Mouse (Mus musculus) liver, embryonic 15.5 days (tissue): ENCODE data around the gene Fbxw8. TPM values are rescaled to one million over a fixed set of nuclear protein-coding genes. Genes with fewer than 3 reads are reported as not detected.

Source experiments
- ATAC-seq: fragments of 200-750 bp; cut with Nextera tagmentation; 2 replicates; pipeline ENCODE4 v1.8.0; 2017; ENCODE audit warnings: moderate number of reproducible peaks, mild to moderate bottlenecking, moderate library complexity; ENCODE audit not compliant: insufficient read depth
- H3K27ac ChIP-seq: fragments of 300-500 bp; sonication (generic); replicated peaks from 2 replicates; pipeline ENCODE4 v1.5.1; 2015; ENCODE audit warnings: mild to moderate bottlenecking, inconsistent platforms
- H3K27me3 ChIP-seq: fragments of 300-500 bp; sonication (generic); 2 replicates; pipeline ENCODE4 v1.6.1; 2015; ENCODE audit warnings: mild to moderate bottlenecking, inconsistent platforms
- H3K36me3 ChIP-seq: fragments of 300-500 bp; sonication (generic); replicated peaks from 2 replicates; pipeline ENCODE4 v1.6.1; 2015; ENCODE audit warnings: moderate library complexity, mild to moderate bottlenecking, inconsistent platforms
- H3K4me1 ChIP-seq: fragments of 300-500 bp; sonication (generic); replicated peaks from 2 replicates; pipeline ENCODE4 v1.6.1; 2015; ENCODE audit warnings: inconsistent platforms
- H3K4me2 ChIP-seq: fragments of 300-500 bp; sonication (generic); 2 replicates; pipeline ENCODE4 v1.6.1; 2015; ENCODE audit warnings: moderate library complexity, mild to moderate bottlenecking, inconsistent platforms
- H3K4me3 ChIP-seq: fragments of 300-500 bp; sonication (generic); replicated peaks from 2 replicates; pipeline ENCODE4 v1.5.1; 2015; ENCODE audit warnings: mild to moderate bottlenecking, inconsistent platforms
- H3K9ac ChIP-seq: fragments of 300-500 bp; sonication (generic); 2 replicates; pipeline ENCODE4 v1.6.1; 2015; ENCODE audit warnings: moderate library complexity, mild to moderate bottlenecking, inconsistent platforms
- H3K9me3 ChIP-seq: fragments of 300-500 bp; sonication (generic); replicated peaks from 2 replicates; pipeline ENCODE4 v1.6.1; 2016; ENCODE audit warnings: inconsistent platforms
- WGBS: fragments of 180-500 bp; shearing (Covaris S2); methylation state at CpG from one replicate; pipeline ENCODE4 v1.1.7; 2015; ENCODE audit warnings: mixed read lengths; ENCODE audit not compliant: insufficient replicate concordance; 5-methylcytosine and 5-hydroxymethylcytosine counted together
- polyA plus RNA-seq: library from polyadenylated mRNA; unstranded; fragments of >200 nt; fragmentation: Nextera tagmentation; extraction: Ambion mirVana; gene quantifications from 2 replicates; pipeline ENCODE4 v1.2.1, GENCODE M21; 2015

Fbxw8 gene
- polyA plus RNA-seq, 1 experiment from 2014 or later = 7.7 TPM

DNA sequence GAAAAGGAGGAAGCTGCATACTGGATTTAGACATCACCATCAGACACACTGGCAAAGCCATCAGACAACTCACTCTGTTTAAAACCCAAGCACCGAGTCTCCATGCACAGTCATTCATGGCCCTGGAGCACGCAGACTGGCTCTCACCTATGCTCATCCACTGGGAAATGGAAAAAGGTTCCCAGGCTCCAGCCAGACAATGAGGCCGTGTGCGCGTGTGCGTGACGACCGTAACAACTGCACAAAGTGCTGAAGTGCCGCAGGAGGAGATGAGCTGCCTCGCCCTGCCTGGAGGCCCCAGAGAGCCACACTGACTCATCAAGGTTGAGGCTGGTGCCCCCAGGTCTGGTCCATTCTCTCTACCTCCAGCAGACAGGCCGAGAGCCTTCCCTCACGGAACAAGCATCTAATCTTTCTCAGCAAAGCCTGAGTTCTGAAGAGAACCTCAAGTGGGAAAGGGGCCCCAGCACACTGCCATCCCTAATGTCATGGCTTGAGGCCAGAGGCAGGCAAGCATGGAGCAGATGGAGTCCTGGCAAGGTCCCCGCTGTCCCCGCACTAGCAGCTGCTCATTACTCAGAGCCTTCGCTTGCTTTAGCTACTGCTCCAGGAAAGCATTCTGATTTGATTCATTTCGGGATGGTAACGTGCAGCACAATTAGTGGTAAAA is 47.0 kb downstream of the Fbxw8 start:
- H3K4me3 ChIP-seq = no peak overlapping the region
- no peaks in the 10 kb centered on the region for H3K27me3 ChIP-seq
- H3K27ac ChIP-seq = no peak overlapping the region
- 83% methylated on average over 17 of the region's 17 CpGs for WGBS
- H3K4me1 ChIP-seq = no peaks in the 10 kb centered on the region
- H3K9ac ChIP-seq = no peak overlapping the region
- no peak for ATAC-seq
- H3K9me3 ChIP-seq = no peaks in the 10 kb centered on the region
- H3K36me3 ChIP-seq = peaks cover 30% of the 10 kb centered on the region
- H3K4me2 ChIP-seq = no peak overlapping the region

DNA sequence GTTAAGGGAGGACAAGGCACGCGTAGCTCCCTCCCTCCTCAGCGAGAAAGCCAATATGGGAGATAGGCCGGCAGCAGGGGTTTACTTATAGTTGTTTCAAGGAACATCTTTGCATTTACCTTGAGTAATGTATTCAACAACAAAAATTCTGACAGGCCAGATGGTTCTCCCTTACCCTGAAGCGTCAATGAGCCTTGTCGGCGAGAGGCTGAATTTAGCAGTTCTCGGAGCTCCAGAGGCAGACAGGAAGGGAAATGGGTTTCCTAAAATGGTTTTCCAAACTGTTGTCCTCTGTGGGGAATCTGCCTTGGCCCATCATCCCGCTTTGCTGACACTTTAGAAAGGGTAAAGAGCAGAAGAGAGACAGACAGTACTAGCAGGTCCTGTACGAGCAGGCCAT is 48.6 kb downstream of the Fbxw8 start:
- Histone ChIP-seq H3K4me2 (no peak overlapping the region), H3K9me3 (no peaks in the 10 kb centered on the region), H3K27ac (no peak overlapping the region), H3K4me3 (no peak overlapping the region), H3K36me3 (peaks cover 25% of the 10 kb centered on the region), H3K27me3 (no peaks in the 10 kb centered on the region), H3K4me1 (no peaks in the 10 kb centered on the region), H3K9ac (no peak overlapping the region)
- 84% methylated on average over 10 of the region's 10 CpGs for WGBS
- no peak for ATAC-seq

DNA sequence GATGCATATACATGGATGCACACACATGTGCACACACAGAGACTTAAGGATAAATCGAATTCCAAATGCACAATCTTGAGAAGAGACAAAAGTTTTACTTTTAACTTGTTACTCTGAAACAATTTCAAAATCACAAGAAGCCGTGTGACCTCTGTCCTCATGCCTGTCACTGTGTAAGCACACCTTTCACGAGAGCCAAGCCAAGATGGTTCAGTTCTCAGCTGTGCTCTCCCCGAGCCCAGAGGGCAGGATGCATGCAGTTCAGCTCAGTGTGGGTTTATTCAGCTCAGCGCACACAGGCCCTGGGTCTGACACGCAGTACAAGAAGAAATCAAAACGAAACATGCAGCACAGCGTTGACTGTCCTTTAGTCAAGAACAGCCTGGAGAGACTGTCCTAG is 49.7 kb downstream of the Fbxw8 start:
- Histone ChIP-seq H3K4me1 (no peaks in the 10 kb centered on the region), H3K9me3 (no peaks in the 10 kb centered on the region), H3K27ac (no peak overlapping the region), H3K9ac (no peak overlapping the region), H3K27me3 (no peaks in the 10 kb centered on the region), H3K4me2 (no peak overlapping the region), H3K36me3 (peaks cover 14% of the 10 kb centered on the region; the same call in 1 of the 2 replicates), H3K4me3 (no peak overlapping the region)
- WGBS = 77% methylated on average over 8 of the region's 8 CpGs
- no peak for ATAC-seq

DNA sequence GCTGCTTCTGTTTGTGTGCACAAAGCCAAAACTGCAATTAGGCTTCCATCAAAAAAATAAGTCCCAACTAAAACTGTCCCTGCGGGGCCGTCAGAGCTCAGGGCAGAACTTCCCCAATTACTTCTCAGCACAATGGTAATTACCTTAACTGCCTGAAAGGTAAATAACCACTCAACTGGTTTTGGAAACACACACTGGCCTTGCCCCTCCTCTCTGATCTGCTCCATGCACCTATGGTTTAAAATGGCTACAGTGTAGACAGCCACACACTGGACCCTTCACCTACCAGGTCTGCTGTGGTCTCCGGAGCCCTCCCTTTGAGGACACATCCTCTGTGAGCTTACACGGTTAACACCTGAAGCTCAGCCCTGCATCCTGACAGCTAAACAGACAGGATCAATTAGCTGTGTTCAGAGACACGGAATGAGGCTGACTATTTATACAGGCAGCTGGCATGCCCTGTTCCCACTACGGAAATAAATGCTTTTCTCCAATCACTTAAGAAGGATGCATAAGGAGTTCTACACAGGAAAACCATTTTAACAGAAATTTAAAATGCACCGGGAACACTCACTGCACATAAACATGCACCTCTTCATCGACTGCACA is 55.3 kb downstream of the Fbxw8 start:
- H3K9me3 ChIP-seq = no peaks in the 10 kb centered on the region
- 71% methylated on average over 8 of the region's 8 CpGs for WGBS
- H3K36me3 ChIP-seq = peaks cover 9% of the 10 kb centered on the region; the same call in 1 of the 2 replicates
- no peak overlapping the region for H3K4me3 ChIP-seq
- H3K9ac ChIP-seq = no peak overlapping the region
- no peaks in the 10 kb centered on the region for H3K4me1 ChIP-seq
- ATAC-seq = no peak
- H3K27me3 ChIP-seq = no peaks in the 10 kb centered on the region
- H3K4me2 ChIP-seq = no peak overlapping the region
- H3K27ac ChIP-seq = no peak overlapping the region

DNA sequence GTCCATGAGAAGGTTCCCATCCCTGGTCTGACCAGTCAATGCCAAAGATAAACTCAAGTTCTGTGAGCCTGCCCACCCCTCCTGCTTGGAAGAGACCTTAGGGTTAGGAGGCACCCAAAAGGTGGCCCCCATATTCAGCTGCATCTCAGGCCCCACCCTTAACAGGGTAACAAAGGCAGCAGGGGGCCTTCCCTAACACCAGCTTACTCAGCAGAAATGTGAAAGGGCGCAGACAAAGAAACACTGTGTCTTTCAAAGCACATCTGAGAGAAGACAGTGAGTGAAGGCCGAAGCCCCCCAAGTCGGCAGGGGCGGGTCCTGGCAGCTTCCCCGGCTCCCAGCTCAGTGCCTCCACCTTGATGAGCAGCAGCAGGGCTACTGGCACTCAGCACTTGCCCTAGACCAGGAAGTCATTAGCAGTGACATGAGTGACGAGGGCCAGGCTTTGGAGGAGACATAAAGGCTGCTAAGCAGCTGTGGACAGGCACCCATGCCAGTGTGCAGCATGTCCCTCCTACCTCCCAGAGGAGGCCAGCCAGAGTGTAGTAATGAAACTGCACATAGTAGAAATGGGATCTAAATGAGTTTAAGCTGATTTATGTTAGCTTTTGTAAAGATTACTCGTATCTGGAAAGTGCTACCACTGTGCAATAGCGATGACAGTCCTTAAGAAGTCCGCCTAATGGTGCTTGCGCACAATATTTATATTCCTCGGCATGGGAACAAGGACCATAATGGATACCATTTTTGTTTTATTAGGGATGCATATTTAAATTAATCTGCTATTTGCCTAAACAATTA is 56.0 kb downstream of the Fbxw8 start:
- ATAC-seq = no peak
- no peak overlapping the region for H3K27ac ChIP-seq
- H3K4me3 ChIP-seq = no peak overlapping the region
- no peak overlapping the region for H3K9ac ChIP-seq
- H3K9me3 ChIP-seq = no peaks in the 10 kb centered on the region
- no peaks in the 10 kb centered on the region for H3K4me1 ChIP-seq
- WGBS = 76% methylated on average over 11 of the region's 11 CpGs
- peaks cover 16% of the 10 kb centered on the region for H3K36me3 ChIP-seq
- no peaks in the 10 kb centered on the region for H3K27me3 ChIP-seq
- no peak overlapping the region for H3K4me2 ChIP-seq

DNA sequence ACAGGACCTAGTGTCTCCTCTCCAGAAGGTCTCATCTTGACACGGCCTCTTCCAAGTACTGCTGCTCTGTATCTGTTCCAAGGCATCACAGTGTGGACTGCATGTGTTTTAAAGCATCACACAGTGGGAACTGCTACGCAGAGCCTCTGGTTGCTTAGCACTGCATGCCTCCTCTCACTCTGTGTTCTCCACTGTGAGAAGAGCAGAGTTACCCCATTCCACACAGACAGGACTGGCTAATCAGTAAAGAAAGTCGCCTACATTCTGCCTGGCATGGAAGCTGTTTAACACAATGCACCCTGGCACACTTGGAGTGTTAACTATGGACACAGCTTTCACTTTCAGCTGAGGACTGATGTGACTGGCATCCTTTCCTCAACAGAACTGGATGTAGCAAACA is 58.9 kb downstream of the Fbxw8 start:
- ATAC-seq = no peak
- Histone ChIP-seq H3K27me3 (no peaks in the 10 kb centered on the region), H3K9ac (no peak overlapping the region), H3K4me3 (no peak overlapping the region), H3K36me3 (peaks cover 40% of the 10 kb centered on the region), H3K4me2 (no peak overlapping the region), H3K4me1 (no peaks in the 10 kb centered on the region), H3K27ac (no peak overlapping the region), H3K9me3 (no peaks in the 10 kb centered on the region)
- 71% methylated on average over 3 of the region's 3 CpGs for WGBS

DNA sequence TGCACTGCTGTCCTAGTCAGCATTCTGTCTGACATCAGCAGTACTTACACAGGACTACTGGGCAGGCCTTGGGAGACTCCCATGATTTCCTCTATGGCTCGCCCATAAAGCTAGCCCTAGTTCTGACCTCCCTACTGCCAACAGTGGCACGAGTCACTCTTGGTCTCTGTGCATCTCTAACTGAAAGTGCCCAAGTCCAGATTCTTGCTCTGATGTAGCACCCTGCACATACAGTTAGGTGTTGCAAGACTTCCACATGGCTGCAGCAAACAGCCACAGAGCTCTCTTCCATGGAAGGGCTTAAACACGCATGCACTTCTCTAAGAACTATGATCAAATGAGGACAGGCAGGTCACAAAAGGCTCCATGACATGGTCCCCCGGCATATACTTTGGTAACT is 59.4 kb downstream of the Fbxw8 start:
- ATAC-seq = no peak
- 63% methylated on average over 4 of the region's 4 CpGs for WGBS
- peaks cover 45% of the 10 kb centered on the region for H3K36me3 ChIP-seq

DNA sequence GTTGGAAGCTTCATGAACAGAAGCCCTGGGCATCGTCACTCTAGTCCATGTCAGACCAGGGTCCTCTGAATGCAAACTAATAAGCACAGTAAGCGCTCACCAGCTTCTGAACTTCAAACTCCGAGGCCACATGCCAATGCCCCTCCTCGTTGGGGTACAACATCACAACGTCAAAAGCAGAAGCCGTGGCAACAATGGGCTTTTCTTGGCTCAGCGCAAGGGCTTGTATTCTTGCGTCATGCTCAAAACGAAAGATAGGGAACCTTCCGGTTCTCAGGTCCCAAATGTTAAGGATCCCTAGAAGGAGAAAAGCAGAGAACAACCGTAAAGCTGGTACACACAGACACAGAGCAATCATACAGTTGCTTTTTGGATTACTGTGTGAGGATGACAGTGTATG is 59.8 kb downstream of the Fbxw8 start:
- no peaks in the 10 kb centered on the region for H3K27me3 ChIP-seq
- H3K36me3 ChIP-seq = peaks cover 48% of the 10 kb centered on the region
- H3K4me2 ChIP-seq = no peak overlapping the region
- no peak overlapping the region for H3K4me3 ChIP-seq
- ATAC-seq = no peak
- H3K9ac ChIP-seq = no peak overlapping the region
- WGBS = 69% methylated on average over 11 of the region's 11 CpGs
- no peaks in the 10 kb centered on the region for H3K9me3 ChIP-seq
- H3K27ac ChIP-seq = no peak overlapping the region
- H3K4me1 ChIP-seq = no peaks in the 10 kb centered on the region

More for the DNA sequence above, 59.4 kb downstream of the Fbxw8 start:
- Histone ChIP-seq H3K9me3 (no peaks in the 10 kb centered on the region), H3K9ac (no peak overlapping the region), H3K4me1 (no peaks in the 10 kb centered on the region), H3K4me2 (no peak overlapping the region), H3K27me3 (no peaks in the 10 kb centered on the region), H3K27ac (no peak overlapping the region), H3K4me3 (no peak overlapping the region)

DNA sequence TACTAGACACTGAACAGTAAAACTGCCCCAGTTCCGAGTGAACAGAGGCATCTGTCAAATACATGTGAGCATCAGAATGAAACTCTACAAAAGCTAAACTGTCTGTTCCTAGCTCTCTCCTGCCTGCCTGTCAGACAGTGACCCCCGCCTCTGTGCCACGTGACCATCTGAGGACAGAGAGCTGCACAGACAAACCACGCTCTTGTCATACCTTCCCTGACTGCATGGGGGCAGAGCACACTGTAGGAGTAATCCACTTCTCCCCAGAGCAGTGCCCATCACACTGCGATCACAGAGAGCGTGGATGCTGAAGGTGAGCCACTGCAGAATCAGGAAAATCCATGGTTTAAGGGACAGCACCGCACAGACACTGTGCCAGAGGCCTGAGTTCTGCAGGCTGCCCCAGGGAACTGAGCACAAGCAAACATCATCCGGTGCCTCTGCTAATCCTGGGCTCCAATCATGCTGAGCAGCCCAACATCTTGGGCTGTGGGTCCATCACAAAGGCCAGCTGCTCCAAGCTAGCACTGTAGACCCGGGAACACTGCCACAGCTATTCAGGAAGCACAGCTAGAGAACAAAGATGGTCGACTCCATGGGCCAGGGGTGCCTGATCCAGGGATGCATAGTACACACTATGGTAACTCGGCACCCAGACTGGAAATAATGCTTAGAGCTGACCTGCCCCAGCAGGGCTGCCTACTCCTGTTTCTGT is 61.8 kb downstream of the Fbxw8 start:
- 68% methylated on average over 11 of the region's 11 CpGs for WGBS
- no peak overlapping the region for H3K9ac ChIP-seq
- H3K4me2 ChIP-seq = no peak overlapping the region
- H3K27ac ChIP-seq = no peak overlapping the region
- no peaks in the 10 kb centered on the region for H3K4me1 ChIP-seq
- no peak overlapping the region for H3K4me3 ChIP-seq
- H3K9me3 ChIP-seq = no peaks in the 10 kb centered on the region
- ATAC-seq = no peak
- peaks cover 55% of the 10 kb centered on the region for H3K36me3 ChIP-seq
- no peaks in the 10 kb centered on the region for H3K27me3 ChIP-seq

DNA sequence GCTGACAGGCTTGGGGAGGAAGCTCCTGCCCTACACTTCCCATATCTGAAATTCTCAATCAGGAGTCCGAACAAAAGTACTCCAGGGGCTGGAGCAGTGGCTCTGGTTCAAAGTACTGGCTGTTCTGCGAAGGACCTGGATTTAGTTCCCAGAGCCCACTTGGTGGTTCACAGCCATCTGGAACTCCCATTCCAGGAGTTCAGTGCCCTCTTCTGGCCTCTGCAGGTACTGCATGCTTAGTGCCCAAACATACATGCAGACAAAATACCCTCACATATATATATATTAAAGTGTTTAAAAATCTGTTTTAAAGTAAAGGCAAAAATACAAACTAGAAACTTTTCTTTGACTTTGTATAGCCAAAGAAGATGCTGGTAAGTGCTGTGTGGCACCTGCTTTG is 64.4 kb downstream of the Fbxw8 start:
- Histone ChIP-seq H3K9me3 (no peaks in the 10 kb centered on the region), H3K4me2 (no peak overlapping the region), H3K27ac (no peak overlapping the region), H3K36me3 (peaks cover 50% of the 10 kb centered on the region), H3K4me1 (no peaks in the 10 kb centered on the region), H3K4me3 (no peak overlapping the region), H3K9ac (no peak overlapping the region), H3K27me3 (no peaks in the 10 kb centered on the region)
- WGBS = 82% methylated on average over 2 of the region's 2 CpGs
- ATAC-seq = no peak

DNA sequence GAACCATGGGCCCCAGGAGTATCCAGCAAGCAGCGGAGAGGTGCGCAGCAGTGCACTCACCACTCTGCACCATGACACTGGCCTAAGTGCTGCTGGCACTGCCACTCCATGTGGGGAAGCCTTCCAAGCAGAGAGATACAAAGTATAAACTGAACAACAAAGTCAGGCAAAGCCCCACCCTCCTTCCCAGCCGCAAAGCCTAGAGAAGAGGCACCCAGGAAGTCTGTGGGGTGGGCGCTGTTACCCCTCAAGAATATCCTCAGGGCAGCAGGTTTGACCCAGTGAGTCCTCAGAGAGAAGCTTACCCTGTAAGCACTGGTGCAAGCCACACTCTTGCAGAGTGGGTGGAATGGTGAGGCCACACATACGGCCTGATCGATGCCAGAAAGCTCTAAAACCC is 65.2 kb downstream of the Fbxw8 start:
- H3K4me3 ChIP-seq = no peak overlapping the region
- H3K9me3 ChIP-seq = no peaks in the 10 kb centered on the region
- no peaks in the 10 kb centered on the region for H3K27me3 ChIP-seq
- peaks cover 47% of the 10 kb centered on the region for H3K36me3 ChIP-seq
- no peak for ATAC-seq
- no peak overlapping the region for H3K27ac ChIP-seq
- H3K4me1 ChIP-seq = no peaks in the 10 kb centered on the region
- no peak overlapping the region for H3K4me2 ChIP-seq
- 87% methylated on average over 6 of the region's 6 CpGs for WGBS
- no peak overlapping the region for H3K9ac ChIP-seq
